Mouse (Mus musculus) stomach, embryonic 15.5 days (tissue): ENCODE data around the gene Plet1. TPM values are rescaled to one million over a fixed set of nuclear protein-coding genes. Genes with fewer than 3 reads are reported as not detected.

Experiments
- ATAC-seq: fragments of 200-750 bp; cut with Nextera tagmentation; 2 replicates; pipeline ENCODE4 v1.8.0; 2017; ENCODE audit warnings: low read depth, moderate number of reproducible peaks, moderate TSS enrichment; ENCODE audit not compliant: insufficient read depth, low FRiP score
- H3K27ac ChIP-seq: fragments of 300-500 bp; sonication (generic); 2 replicates; pipeline ENCODE4 v1.5.1; 2015; ENCODE audit warnings: mild to moderate bottlenecking, inconsistent platforms
- H3K27me3 ChIP-seq: fragments of 300-500 bp; sonication (generic); replicated peaks from 2 replicates; pipeline ENCODE4 v1.6.1; 2015; ENCODE audit warnings: inconsistent platforms
- H3K36me3 ChIP-seq: fragments of 300-500 bp; sonication (generic); 2 replicates; pipeline ENCODE4 v1.6.1; 2015; ENCODE audit warnings: inconsistent platforms
- H3K4me1 ChIP-seq: fragments of 300-500 bp; sonication (generic); 2 replicates; pipeline ENCODE4 v1.6.1; 2015; ENCODE audit warnings: inconsistent platforms
- H3K4me2 ChIP-seq: fragments of 300-500 bp; sonication (generic); 2 replicates; pipeline ENCODE4 v1.6.1; 2015; ENCODE audit warnings: mild to moderate bottlenecking, inconsistent platforms
- H3K4me3 ChIP-seq: fragments of 300-500 bp; sonication (generic); replicated peaks from 2 replicates; pipeline ENCODE4 v1.5.1; 2015; ENCODE audit warnings: inconsistent platforms
- H3K9ac ChIP-seq: fragments of 300-500 bp; sonication (generic); 2 replicates; pipeline ENCODE4 v1.6.1; 2015; ENCODE audit warnings: inconsistent platforms
- H3K9me3 ChIP-seq: fragments of 300-500 bp; sonication (generic); 2 replicates; pipeline ENCODE4 v1.6.1; 2016; ENCODE audit warnings: inconsistent platforms
- WGBS: fragments of 180-500 bp; shearing (Covaris S2); methylation state at CpG from one replicate; pipeline ENCODE4 v1.1.7; 2015; 5-methylcytosine and 5-hydroxymethylcytosine counted together
- polyA plus RNA-seq: library from polyadenylated mRNA; unstranded; fragments of >200 nt; fragmentation: Nextera tagmentation; extraction: Ambion mirVana; gene quantifications from 2 replicates; pipeline ENCODE4 v1.2.1, GENCODE M21; 2015

The Plet1 gene
- polyA plus RNA-seq, 1 experiment from 2014 or later = 9.7 TPM

GRCm38 (mm10) chr9:50537295-50537694, 43.0 kb downstream of the Plet1 start:
- H3K27ac ChIP-seq = no peak overlapping the region
- no peak overlapping the region for H3K9ac ChIP-seq
- 43% methylated on average over 4 of the region's 4 CpGs for WGBS
- no peak for ATAC-seq
- no peak overlapping the region for H3K4me2 ChIP-seq
- H3K36me3 ChIP-seq = no peaks in the 10 kb centered on the region
- H3K4me1 ChIP-seq = no peaks in the 10 kb centered on the region
- no peaks in the 10 kb centered on the region for H3K9me3 ChIP-seq
- H3K27me3 ChIP-seq = no peaks in the 10 kb centered on the region
- no peak overlapping the region for H3K4me3 ChIP-seq

- H3K9ac ChIP-seq = no peak overlapping the region
- H3K4me1 ChIP-seq = no peaks in the 10 kb centered on the region
- 51% methylated on average over 7 of the region's 7 CpGs for WGBS
- no peaks in the 10 kb centered on the region for H3K36me3 ChIP-seq
- ATAC-seq = no peak
- H3K27me3 ChIP-seq = no peaks in the 10 kb centered on the region
- H3K27ac ChIP-seq = no peak overlapping the region
- H3K4me2 ChIP-seq = no peak overlapping the region
- H3K4me3 ChIP-seq = no peak overlapping the region
- no peaks in the 10 kb centered on the region for H3K9me3 ChIP-seq
Measured at GRCm38 (mm10) chr9:50540170-50540569, 45.8 kb downstream of the Plet1 start.

GRCm38 (mm10) chr9:50542401-50542800, 48.1 kb downstream of the Plet1 start:
- Histone ChIP-seq H3K9me3 (no peaks in the 10 kb centered on the region), H3K27ac (no peak overlapping the region), H3K9ac (no peak overlapping the region), H3K4me2 (no peak overlapping the region), H3K4me1 (no peaks in the 10 kb centered on the region), H3K4me3 (no peak overlapping the region), H3K36me3 (no peaks in the 10 kb centered on the region), H3K27me3 (no peaks in the 10 kb centered on the region)
- ATAC-seq = no peak
- WGBS = 74% methylated on average over 9 of the region's 9 CpGs

- Histone ChIP-seq H3K9me3 (no peaks in the 10 kb centered on the region), H3K36me3 (no peaks in the 10 kb centered on the region), H3K4me1 (no peaks in the 10 kb centered on the region), H3K27ac (no peak overlapping the region), H3K27me3 (no peaks in the 10 kb centered on the region), H3K9ac (no peak overlapping the region), H3K4me2 (no peak overlapping the region), H3K4me3 (no peak overlapping the region)
- 44% methylated on average over 5 of the region's 5 CpGs for WGBS
- ATAC-seq = no peak
Measured at GRCm38 (mm10) chr9:50547859-50548478, 53.6 kb downstream of the Plet1 start.

GRCm38 (mm10) chr9:50548936-50549335, 54.6 kb downstream of the Plet1 start:
- Histone ChIP-seq H3K9me3 (no peaks in the 10 kb centered on the region), H3K4me3 (no peak overlapping the region), H3K36me3 (no peaks in the 10 kb centered on the region), H3K27ac (no peak overlapping the region), H3K4me2 (no peak overlapping the region), H3K9ac (no peak overlapping the region), H3K27me3 (no peaks in the 10 kb centered on the region), H3K4me1 (no peaks in the 10 kb centered on the region)
- 71% methylated on average over 4 of the region's 4 CpGs for WGBS
- ATAC-seq = no peak

- Histone ChIP-seq H3K27me3 (no peaks in the 10 kb centered on the region), H3K9ac (no peak overlapping the region), H3K4me2 (no peak overlapping the region), H3K4me1 (no peaks in the 10 kb centered on the region), H3K9me3 (no peaks in the 10 kb centered on the region), H3K36me3 (no peaks in the 10 kb centered on the region), H3K27ac (no peak overlapping the region), H3K4me3 (no peak overlapping the region)
- ATAC-seq = no peak
- 70% methylated on average over 5 of the region's 5 CpGs for WGBS
Measured at GRCm38 (mm10) chr9:50552206-50552605, 57.9 kb downstream of the Plet1 start.

GRCm38 (mm10) chr9:50553547-50553946, 59.2 kb downstream of the Plet1 start:
- H3K4me2 ChIP-seq = no peak overlapping the region
- H3K36me3 ChIP-seq = no peaks in the 10 kb centered on the region
- H3K4me1 ChIP-seq = no peaks in the 10 kb centered on the region
- no peak for ATAC-seq
- no peaks in the 10 kb centered on the region for H3K27me3 ChIP-seq
- no peak overlapping the region for H3K4me3 ChIP-seq
- no peak overlapping the region for H3K9ac ChIP-seq
- no peaks in the 10 kb centered on the region for H3K9me3 ChIP-seq
- 68% methylated on average over 2 of the region's 2 CpGs for WGBS
- no peak overlapping the region for H3K27ac ChIP-seq

- Histone ChIP-seq H3K27ac (peak within 1 kb of the TSS; percentile 35; the same call in 1 of the 2 replicates), H3K9me3 (no peaks in the 10 kb centered on the region), H3K27me3 (no peaks in the 10 kb centered on the region), H3K4me1 (no peaks in the 10 kb centered on the region), H3K9ac (no peak within 1 kb of the TSS), H3K4me3 (no peak within 1 kb of the TSS), H3K4me2 (peak within 1 kb of the TSS; percentile 6; the same call in 1 of the 2 replicates), H3K36me3 (no peaks in the 10 kb centered on the region)
- 33% methylated on average over 12 of the region's 12 CpGs for WGBS
- no peak for ATAC-seq
Measured at GRCm38 (mm10) chr9:50554241-50555093, 60.1 kb downstream of the Plet1 start, which contains the start of gene Il18. Il18 (plus strand) TSS chr9:50554827.

- H3K4me1 ChIP-seq = no peaks in the 10 kb centered on the region
- no peak for ATAC-seq
- WGBS = 39% methylated on average over 2 of the region's 2 CpGs
- no peak within 1 kb of the TSS for H3K4me3 ChIP-seq
- no peaks in the 10 kb centered on the region for H3K9me3 ChIP-seq
- H3K9ac ChIP-seq = no peak within 1 kb of the TSS
- H3K36me3 ChIP-seq = no peaks in the 10 kb centered on the region
- peak within 1 kb of the TSS; percentile 35; the same call in 1 of the 2 replicates for H3K27ac ChIP-seq
- peak within 1 kb of the TSS; percentile 6; the same call in 1 of the 2 replicates for H3K4me2 ChIP-seq
- H3K27me3 ChIP-seq = no peaks in the 10 kb centered on the region
Measured at GRCm38 (mm10) chr9:50555094-50555446, 60.7 kb downstream of the Plet1 start, which contains the start of gene Bco2. Bco2 (minus strand) TSS chr9:50555181.

Other genes starting within 250 kb of the Plet1 start
- 318 and 479 TPM in 2 replicates for gene Rpl10-ps3, start 149.6 kb upstream of the Plet1 start, polyA plus RNA-seq
- gene Pts, start 34.2 kb downstream of the Plet1 start, polyA plus RNA-seq = 83.4 and 92.6 TPM in 2 replicates
- 10.1 and 13.7 TPM in 2 replicates for gene Il18, start 60.3 kb downstream of the Plet1 start, polyA plus RNA-seq
- gene Bco2, start 60.7 kb downstream of the Plet1 start, polyA plus RNA-seq = 1.1 and 1.3 TPM in 2 replicates
- not detected in 2 replicates for gene Tex12, start 66.8 kb downstream of the Plet1 start, polyA plus RNA-seq
- 362 and 375 TPM in 2 replicates for gene Sdhd, start 109.3 kb downstream of the Plet1 start, polyA plus RNA-seq
- 243 and 275 TPM in 2 replicates for gene Timm8b, start 109.4 kb downstream of the Plet1 start, polyA plus RNA-seq
- 2.4 and 3.7 TPM in 2 replicates for gene Pih1d2, start 122.8 kb downstream of the Plet1 start, polyA plus RNA-seq
- gene Nkapd1, start 122.9 kb downstream of the Plet1 start, polyA plus RNA-seq = 19.3 and 22.5 TPM in 2 replicates
- 42.9 and 49.3 TPM in 2 replicates for gene Dlat, start 165.3 kb downstream of the Plet1 start, polyA plus RNA-seq
- 8.0 and 10.9 TPM in 2 replicates for gene Dixdc1, start 245.0 kb downstream of the Plet1 start, polyA plus RNA-seq